Mouse (Mus musculus): Measurements from ENCODE around the gene Samsn1.
A peak's percentile ranks its signal among the peaks of the same experiment; 100 is the strongest.

The Samsn1 gene

DNA sequence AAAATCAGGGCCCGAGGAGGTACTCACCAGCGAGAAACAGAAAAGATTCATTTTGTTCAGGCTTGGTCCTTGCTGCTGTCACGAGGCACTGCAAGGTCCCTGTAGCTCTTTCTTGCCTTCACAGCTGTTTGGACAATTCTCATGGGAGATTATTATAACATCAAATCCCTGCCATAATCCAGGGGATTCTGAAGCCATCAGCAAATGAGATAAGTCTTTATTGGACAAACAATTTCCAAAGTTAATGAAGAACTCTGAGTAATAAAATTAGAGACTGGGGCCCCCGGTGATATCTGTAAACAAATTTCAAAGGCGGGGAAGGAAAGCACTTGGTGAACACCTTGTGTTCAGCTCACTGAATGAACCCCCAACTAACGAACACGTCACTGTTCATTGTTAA is at the start of gene Samsn1:
Gene Samsn1, minus strand, starts transcription at position 101 of the 400 bp plus-strand sequence.
- DNase-seq, result no peak

DNA sequence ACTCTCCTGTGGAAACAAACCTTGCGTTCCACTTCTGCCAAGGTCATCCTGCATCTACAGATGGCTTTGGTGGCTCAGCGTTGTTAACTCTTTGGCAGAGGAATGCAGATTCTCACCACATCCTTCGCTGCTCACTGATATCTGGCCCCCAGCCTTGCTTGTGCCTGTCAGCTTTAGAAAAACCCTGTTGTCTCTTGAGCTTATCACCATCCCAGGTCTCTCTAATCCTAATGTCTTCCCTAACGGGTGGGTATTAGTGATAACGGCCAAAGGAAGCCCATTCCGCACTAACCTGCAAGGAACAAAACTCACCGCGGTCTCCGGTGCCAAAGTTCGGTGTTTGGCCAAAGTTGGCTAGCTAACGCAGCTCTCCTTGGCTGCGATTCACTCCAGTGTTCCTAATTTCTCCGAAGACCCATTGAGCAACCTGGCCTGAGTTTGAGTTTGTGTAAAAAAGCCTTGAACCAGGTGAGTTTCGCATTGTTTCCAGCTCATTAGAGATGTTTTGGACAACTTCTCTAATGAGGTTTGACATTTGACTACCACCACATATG is 44.1 kb upstream of the Samsn1 start:
- no peak for DNase-seq

DNA sequence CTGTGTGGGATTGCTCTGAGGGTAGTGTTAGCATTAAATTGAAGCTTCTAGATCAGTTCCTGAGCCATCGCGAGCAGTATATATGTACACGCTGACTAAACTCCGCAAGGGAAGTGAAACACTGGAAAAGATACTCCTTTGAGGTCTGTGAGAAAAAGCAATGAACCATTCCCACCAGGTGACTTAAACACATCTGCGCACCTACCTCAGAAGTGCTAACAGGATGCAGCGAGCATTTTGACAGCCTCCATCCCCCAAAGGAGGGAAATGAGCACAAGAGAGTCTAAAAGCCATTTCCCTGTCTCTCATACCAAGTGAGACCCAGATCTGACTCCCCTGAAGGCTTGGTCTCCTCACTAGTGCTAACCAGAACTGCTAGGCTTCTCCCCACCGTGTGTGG is 32.9 kb upstream of the Samsn1 start:
- no peak for DNase-seq

DNA sequence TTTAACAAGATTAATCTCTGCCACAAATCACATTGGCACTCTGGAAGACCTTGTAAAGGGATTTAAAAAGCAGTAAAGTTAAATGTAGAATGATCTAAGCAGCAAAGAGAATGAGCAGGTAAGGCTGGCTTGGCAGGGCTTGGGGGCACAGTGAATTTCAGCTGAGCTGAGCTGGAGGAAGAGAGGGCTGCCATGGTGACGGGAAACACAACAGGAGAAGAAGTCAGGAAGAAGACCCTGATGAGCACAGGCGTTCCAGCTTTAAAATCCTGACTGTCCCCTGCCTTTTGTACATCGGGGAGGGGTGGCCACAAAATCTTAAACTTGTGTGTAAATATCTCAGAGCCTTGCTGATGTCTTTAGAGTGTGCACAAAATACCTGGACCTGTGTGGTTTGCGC is 32.0 kb upstream of the Samsn1 start:
- no peak for DNase-seq

DNA sequence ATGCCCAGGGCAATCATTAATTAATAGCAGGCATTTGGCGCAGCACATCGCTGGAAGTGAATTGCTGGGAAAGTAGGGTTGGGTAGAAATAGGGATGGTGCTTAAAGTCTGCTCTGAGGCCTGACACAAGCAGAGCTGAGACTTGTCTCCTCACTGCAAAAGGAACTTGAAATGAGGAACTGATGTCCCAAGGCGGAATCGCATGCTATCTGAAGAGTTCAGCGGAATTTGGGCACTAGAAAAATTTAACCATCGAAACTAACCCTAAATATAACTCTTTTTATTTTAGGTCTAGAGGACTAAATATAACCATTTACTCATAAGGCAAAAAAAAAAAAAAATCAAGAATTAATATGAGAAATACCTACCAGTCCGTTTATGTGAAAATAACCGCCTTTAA is 31.5 kb upstream of the Samsn1 start:
- DNase-seq, result peak; percentile 7

DNA sequence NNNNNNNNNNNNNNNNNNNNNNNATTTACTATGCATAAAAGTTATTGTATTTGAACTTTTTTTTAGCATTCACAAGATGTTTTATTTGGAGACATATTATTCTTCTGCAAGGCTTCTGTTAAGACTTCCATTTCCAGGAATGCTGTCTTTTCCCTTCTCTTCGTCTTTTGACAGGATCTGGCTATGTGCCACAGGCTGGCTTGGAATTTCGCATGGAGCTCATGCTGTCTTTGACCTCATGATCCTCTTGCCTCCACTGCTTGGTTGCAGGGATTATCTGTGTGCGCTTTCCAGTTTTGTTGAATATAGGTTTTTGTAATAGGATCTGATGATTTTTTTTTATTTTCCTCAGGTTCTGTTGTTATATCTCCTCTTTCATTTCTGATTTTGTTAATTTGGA is 25.0 kb upstream of the Samsn1 start:
- DNase-seq, result no peak

DNA sequence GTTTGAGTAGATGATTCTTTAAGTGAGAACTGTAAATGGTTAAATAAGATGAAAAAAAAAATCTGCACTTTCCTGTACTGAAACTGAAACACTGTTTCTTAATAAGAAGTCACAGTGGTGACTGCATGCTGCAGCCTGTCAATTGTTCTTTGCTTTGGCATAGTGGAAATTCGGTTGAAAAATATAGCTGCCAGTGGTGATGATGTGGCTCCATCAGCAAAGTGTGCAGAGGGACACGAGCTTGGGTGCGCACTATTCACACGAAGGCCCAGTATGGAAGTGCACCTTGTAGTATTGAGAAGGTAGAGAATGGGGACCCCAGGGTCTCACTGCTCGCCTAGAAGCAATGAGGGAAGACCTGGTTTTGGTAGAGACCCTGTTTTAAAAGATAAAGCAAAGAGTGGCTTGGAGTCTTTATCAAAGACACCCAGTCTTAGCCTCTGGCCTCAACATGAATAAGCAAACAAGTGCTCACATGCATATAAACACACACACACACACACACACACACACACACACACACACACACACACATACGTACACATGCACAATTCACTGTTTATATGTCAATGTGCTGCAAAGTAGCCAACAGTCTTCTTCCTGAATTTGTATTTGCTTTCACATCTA is 18.4 kb upstream of the Samsn1 start:
- DNase-seq, result no peak

DNA sequence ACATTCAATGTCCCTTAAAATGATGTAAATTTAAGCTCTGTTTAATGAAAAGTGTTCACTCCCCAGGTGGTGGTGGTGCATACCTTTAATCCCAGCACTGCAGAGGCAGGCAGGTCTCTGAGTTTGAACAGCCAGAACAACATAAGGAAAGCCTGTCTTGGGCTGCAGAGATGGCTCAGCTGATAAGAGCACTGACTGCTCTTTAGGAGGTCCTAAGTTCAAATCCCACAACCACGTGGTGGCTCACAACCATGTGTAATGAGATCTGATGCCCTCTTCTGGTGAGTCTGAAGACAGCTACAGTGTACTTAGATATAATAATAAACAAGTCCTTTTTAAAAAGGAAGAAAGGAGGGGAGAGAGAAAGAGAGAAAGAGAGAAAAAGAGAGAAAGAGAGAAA is 2.9 kb downstream of the Samsn1 start:
- DNase-seq, result no peak

DNA sequence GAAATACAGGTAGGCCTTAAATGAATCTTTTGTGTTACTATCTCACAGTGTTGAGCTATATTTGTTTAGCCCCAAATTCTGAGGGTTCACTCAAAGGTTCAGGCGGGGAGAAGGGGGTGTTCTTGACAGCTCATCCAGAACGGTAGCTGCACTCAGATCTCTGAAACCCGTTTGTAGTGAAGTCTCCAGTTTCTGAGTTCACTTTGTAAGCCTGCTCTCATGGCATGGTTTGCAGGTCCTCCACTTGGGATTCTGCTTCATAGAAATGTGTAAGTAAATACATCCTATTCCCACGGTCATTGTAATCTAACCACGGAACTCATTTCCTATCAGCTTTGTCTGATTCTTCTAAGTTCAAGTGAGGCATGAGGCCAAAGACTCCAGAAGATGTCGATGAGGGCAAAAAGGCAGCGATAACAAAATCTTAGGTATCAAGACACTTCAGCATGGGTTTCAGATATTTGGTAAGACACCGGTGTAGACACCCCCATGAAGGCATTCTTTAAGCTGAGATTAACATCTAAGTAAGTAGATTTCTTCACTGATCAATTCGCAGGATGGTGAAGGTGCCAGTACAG is 18.2 kb downstream of the Samsn1 start:
- DNase-seq, result no peak

DNA sequence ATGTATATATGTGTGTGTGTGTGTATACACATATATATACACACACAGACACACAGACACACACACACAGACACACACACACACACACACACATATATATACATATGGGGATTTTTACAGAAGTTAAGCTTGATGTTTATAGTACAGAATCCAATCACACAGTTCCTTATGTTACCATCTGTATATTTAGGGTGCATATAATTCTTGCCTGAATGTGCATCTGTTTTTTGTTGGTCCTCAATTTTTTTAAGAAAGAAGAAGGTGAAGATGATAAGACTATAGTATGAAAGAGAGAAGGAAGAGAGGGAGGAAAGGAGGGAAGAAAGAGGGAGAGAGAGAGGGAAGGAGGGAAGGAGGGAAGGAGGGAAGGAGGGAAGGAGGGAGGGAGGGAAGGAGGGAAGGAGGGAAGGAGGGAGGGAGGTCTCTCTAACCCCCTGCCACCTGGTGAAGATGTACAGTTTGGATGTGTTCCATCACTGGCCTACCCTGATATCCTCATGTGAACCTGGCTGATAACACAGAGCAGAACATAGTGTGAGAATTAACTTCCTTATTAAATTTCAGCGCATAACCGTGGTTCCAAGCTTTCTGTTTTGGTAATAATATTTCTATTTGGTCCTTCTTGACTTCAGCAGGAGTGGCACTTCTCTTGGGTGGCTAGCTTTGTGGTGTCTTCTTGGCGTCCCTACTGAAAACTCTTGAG is 19.1 kb downstream of the Samsn1 start:
- no peak for DNase-seq

DNA sequence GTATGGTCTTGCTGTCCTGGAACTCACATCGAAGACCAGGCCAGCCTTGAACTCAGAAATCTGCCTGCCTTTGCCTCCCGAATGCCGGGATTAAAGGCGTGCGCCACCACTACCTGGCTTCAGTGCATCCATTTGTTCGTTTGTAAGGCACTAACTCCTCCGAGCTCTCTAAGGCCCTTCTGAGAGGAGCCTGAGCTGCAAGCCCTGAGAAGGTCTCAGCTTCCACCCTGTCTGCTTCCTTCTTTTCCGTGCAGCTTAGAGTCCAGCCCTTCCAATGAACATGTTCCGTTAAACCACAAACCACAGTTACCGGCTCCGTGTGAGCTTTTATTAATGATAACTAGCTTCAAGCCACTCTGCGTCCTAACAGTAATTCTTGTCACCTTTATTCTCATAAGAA is 19.8 kb downstream of the Samsn1 start:
- no peak for DNase-seq

DNA sequence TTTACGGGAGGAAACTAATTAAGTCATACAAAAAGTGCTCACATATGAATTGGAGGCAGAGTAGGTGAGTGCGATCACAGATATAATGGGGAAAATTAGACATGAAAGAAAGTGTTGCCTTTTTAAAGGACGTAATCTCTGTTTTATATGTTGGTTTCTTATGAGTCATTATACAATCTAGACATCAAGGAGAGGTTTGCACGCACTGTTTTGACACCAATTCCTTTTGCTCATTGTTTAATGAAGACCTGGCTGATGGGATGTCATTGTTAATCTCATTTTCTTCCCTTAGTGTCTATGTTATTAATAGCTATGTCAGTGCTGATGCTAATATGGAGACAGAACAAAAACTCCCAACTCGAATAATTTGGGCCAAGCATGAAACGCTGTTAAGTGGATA is 20.3 kb downstream of the Samsn1 start:
- no peak for DNase-seq

DNA sequence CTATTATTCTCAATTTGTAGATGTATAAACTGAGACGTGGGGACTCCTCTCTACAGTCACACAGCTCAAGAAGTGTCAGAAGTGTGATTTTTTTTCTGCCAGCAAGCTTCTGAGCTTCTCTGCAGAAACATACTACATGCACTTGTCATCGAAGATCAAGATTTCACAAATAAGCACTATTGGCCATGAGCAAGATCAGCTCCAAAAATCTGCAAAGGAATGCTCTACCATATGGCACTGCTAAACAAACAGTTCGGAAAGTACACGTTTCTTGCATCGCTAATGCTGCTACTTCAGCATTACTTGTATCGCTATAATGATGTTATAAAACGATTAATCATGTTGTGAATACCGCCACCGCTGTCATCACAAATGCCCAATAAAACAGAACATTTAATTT is 22.0 kb downstream of the Samsn1 start:
- DNase-seq, result no peak

DNA sequence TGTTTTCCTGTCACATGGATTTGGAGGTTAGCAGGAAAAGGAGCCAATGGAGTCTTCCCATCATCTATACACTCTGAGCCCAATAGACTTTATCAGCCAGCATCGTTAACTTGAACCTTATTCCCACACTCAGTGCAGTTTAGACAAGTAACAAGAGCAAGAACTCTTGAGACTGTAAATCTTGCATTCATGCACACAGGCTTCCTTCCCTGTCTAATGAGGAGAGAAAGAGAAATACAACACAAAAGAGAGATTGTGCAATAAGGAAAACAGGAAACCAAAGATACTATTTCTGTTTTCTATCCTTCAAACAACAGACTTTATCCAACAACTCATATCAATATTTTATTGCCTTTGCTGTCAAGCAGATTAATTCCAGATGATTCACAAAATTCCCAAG is 31.9 kb downstream of the Samsn1 start:
- no peak for DNase-seq

DNA sequence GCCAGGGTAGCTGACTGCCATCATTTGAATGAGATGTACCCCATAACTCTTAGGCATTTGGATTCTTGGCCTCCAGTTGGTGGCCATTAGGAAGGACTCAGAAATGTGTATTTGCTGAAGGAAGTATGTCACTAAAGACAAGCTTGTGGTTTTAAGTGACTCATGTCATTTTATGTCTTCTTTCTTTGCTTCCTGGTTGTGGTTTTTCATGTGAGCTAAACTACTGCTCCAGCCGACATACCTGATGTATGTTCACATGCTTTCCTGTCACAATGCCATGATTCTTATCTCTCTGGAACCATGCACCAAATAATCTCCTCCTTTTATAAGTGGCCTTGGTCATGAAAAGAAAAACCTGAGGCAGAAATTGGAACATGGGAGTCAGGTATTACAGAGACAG is 38.2 kb downstream of the Samsn1 start:
- no peak for DNase-seq

DNA sequence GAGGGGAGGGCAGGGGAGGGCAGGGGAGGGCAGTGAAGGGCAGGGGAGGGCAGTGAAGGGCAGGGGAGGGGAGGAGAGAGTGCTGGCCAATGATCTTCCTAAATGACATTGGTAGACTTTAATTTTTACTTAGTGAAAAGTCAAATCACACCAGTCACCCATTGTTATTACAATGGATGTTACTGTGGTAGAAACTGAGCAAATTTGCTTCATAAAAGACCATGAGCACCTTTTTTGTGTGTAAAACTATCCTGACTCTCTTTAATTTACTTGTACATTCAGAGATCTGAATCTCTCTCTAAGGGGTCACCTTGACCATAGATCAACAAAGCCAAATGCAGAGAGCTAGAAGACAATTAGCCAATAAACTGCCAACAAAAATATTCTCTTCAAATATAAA is 42.7 kb downstream of the Samsn1 start:
- DNase-seq, result no peak

DNA sequence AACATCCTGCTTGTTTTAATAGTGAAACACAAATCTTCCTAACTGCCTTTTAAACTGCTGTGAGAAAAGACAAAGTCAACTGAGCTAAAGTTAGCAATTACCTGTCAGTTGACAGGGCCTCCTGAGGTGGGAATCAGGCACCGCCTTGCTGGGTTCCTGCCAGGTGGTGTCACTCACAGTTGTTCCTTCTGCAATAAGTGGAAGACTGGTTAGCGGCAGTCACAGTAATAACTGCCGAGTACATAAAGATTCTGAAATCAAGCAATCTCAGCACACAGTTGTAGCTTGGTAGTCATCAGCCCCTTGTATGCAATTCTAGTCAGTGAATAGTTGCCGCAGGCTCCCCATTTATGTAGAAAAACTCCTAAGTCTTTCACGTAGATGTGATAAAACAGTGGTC is 44.3 kb downstream of the Samsn1 start:
- no peak for DNase-seq

DNA sequence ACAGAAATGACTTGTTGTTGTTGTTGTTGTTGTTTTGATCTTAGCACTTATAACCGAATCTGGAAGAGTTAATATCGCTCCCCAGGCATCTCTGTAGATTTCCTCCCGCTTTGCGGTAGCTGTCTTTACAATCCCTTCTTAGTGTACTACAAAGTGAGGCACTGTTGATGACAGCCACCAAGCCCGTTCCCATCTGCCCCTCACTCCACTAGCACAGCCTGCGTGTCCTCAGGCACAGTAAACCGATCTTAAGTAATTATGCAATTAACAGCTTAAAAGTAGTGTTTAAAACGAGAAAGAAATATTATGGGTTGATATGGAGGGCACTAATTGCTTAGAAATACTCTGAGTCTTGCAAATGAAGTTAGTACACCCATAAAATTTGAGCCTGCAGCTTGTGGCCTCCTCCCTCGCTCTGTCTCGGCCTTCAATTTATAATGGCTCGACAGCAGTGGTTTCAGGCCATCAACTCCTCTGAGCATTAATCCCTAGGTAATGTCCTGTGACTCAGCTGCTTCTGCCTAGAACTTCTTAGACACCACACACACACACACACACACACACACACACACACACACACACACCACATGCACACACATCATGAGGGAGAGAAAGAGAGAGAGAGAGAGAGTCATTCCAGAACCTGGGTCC is 46.3 kb downstream of the Samsn1 start:
- DNase-seq, result no peak

DNA sequence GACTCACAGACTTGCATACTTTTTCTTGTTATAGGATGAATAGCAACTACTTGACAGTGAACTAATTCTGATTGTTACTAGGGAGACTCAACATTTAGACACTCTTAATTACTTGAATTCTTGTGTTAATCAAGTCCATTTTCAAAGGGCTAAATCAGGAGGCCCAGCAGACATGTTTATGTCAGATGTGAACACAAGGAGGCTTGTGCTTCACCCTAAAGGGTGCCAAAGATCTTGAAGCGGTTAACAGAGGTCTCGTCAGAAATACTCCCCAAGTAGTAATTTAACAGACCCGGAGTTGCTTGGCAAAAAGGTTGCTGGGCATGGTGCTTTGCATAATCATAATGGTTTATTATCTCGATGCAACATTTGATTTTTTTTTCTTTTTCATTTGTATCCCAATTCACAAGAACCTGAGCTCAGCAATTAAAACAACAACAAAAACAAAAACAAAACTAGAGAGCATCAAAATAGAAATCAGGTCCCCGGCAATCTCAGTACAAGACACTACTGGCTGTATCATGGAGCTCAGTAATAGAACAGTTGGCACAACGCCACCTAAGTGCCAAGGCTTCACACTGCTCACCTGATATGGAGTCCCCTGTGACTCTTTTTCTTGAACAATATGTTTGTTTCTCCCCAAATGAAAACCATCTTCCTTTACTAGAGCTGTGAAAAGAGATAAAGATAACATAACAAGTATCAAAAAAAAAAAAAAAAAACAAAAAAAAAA is 51.6 kb downstream of the Samsn1 start:
- DNase-seq, result no peak

DNA sequence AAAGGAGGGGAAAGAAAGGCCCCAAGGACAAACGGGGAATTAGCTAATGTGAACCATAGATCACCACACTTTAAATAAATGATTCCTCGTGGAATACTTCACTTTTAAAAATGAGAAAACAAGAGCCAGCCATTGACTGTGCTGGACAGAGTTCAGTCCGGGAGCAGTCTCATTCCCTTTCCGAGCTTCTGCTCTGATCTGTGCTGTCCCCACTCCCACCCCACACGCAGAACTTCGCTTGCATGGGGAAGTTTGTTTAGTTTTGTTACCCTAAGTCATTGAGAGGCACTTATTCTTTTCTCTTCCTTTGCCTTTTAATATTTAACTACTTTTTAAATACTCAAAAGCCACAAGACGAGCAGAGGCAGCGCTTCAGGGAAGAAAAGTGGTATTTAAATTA is 60.1 kb downstream of the Samsn1 start:
- DNase-seq, result no peak

DNA sequence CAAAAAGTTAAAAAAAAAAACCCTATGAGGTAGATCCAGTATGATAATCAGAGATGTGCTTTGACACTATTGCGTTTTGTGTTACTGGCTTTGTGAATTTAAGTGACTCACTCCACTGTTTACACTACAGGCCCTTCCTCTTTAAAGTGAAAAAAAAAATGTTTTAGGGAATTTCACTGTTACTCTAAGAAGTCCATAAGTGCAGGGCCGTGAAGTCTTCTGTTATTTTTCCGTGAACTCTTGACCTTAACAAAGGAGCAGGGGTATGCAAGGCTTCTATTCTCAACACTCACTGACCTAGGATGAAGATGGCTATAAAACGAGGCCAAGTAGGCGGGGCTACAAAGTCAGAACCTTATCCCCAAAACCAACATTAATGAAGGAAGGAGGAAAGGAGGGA is 60.6 kb downstream of the Samsn1 start:
- DNase-seq, result no peak

DNA sequence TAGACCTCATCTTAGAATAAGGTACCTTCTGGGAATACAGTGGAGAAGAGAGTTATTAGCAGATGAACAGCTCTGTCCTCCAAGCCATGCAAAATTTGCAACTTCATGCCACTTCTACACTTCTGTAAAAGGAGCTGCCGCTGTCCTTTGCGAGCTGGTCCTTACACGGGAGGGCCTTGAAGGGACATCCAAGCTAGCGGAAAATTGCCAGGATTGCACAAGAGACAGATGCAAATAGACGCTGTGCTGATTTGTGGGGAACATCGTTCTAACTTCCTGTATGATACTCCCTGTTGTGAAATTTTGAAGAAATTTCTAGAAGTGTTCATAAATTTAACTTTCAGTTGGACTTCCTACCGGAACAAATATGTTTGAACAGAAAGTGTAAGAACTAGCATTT is 61.0 kb downstream of the Samsn1 start:
- peak; percentile 7 for DNase-seq

DNA sequence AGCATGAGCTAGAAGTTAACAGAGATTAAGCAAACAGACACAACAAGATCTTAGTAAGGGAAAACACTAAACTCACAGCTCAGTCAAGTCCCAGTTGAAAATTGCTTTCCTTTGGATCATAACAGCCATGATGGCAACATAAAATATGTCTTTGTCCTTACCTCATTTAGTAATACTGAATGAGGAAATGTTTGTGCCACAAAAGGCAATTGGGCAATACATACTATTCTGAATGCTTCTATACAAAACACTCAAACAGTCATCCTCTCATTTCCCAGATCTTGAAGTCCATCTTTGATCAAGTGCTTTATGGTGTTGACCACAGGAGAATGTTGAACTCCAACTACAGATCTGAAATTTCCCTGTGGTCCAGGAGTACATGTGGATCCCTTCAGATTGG is 88.7 kb downstream of the Samsn1 start:
- DNase-seq, result no peak
